Mouse (Mus musculus): ENCODE measurements around the gene Mapk3. TPM values are rescaled to one million over a fixed set of nuclear protein-coding genes. Genes with fewer than 3 reads are reported as not detected.

Mapk3 gene
- 116 and 131 TPM in 2 replicates for polyA plus RNA-seq (2012; ENCODE audit: low replicate concordance)

GRCm38 (mm10) chr7:126759050-126759671 lies at the start of gene Mapk3:
Gene Mapk3 (plus strand): TSS chr7:126759601.

GRCm38 (mm10) chr7:126766201-126766600 lies 6.8 kb downstream of the Mapk3 start, which contains the start of gene Gdpd3:
Gene Gdpd3 (plus strand): TSS chr7:126766334.

GRCm38 (mm10) chr7:126776598-126777057 lies 17.2 kb downstream of the Mapk3 start, which contains the start of gene Ypel3:
Gene Ypel3 (plus strand): TSS chr7:126776955.

GRCm38 (mm10) chr7:126780971-126781635 lies 21.7 kb downstream of the Mapk3 start, which contains the start of gene Tbx6:
Gene Tbx6 (plus strand): TSS chr7:126781483.

GRCm38 (mm10) chr7:126791851-126792720 lies 32.7 kb downstream of the Mapk3 start, which contains the start of gene Ppp4c:
Gene Ppp4c (minus strand): TSS chr7:126792496.

GRCm38 (mm10) chr7:126797411-126798126 lies 38.2 kb downstream of the Mapk3 start, which contains the start of gene Fam57b:
Gene Fam57b (plus strand): TSS chr7:126797668.

Other genes with a start within 250 kb of the Mapk3 start
- gene Eif3c, start 193.2 kb upstream of the Mapk3 start, polyA plus RNA-seq (2012; ENCODE audit: low replicate concordance), result 43.4 and 50.0 TPM in 2 replicates
- gene Apobr, start 174.7 kb upstream of the Mapk3 start, polyA plus RNA-seq (2012; ENCODE audit: low replicate concordance), result 69.9 and 145 TPM in 2 replicates
- 26.8 and 44.7 TPM in 2 replicates for gene Cln3, start 173.8 kb upstream of the Mapk3 start, polyA plus RNA-seq (2012; ENCODE audit: low replicate concordance)
- gene Il27, start 164.7 kb upstream of the Mapk3 start, polyA plus RNA-seq (2012; ENCODE audit: low replicate concordance), result 1.3 TPM in 2 replicates
- gene Nupr1, start 128.7 kb upstream of the Mapk3 start, polyA plus RNA-seq (2012; ENCODE audit: low replicate concordance), result 4.9 and 6.8 TPM in 2 replicates
- gene Sgf29, start 110.3 kb upstream of the Mapk3 start, polyA plus RNA-seq (2012; ENCODE audit: low replicate concordance), result 27.1 and 73.0 TPM in 2 replicates
- 0.25 and 2.0 TPM in 2 replicates for gene Sult1a1, start 83.2 kb upstream of the Mapk3 start, polyA plus RNA-seq (2012; ENCODE audit: low replicate concordance)
- 85.0 and 156 TPM in 2 replicates for gene Bola2, start 64.2 kb upstream of the Mapk3 start, polyA plus RNA-seq (2012; ENCODE audit: low replicate concordance)
- gene Slx1b, start 63.8 kb upstream of the Mapk3 start, polyA plus RNA-seq (2012; ENCODE audit: low replicate concordance), result 3.1 and 7.3 TPM in 2 replicates
- 2,019 and 2,208 TPM in 2 replicates for gene Coro1a, start 51.8 kb upstream of the Mapk3 start, polyA plus RNA-seq (2012; ENCODE audit: low replicate concordance)
- gene Gdpd3, start 6.7 kb downstream of the Mapk3 start, polyA plus RNA-seq (2012; ENCODE audit: low replicate concordance), result 2.9 and 4.6 TPM in 2 replicates
- gene Ypel3, start 17.4 kb downstream of the Mapk3 start, polyA plus RNA-seq (2012; ENCODE audit: low replicate concordance), result 614 and 1,558 TPM in 2 replicates
- 20.6 and 32.8 TPM in 2 replicates for gene Tbx6, start 21.9 kb downstream of the Mapk3 start, polyA plus RNA-seq (2012; ENCODE audit: low replicate concordance)
- gene Ppp4c, start 32.9 kb downstream of the Mapk3 start, polyA plus RNA-seq (2012; ENCODE audit: low replicate concordance), result 144 and 186 TPM in 2 replicates
- 0.18 TPM in 1 of 2 replicates, not detected in the other for gene Fam57b, start 38.1 kb downstream of the Mapk3 start, polyA plus RNA-seq (2012; ENCODE audit: low replicate concordance)
- gene 4930451I11Rik, start 72.0 kb downstream of the Mapk3 start, polyA plus RNA-seq (2012; ENCODE audit: low replicate concordance), result not detected in 2 replicates
- gene Doc2a, start 87.8 kb downstream of the Mapk3 start, polyA plus RNA-seq (2012; ENCODE audit: low replicate concordance), result not detected in 2 replicates
- gene Hirip3, start 102.4 kb downstream of the Mapk3 start, polyA plus RNA-seq (2012; ENCODE audit: low replicate concordance), result 46.3 and 48.6 TPM in 2 replicates
- 411 and 521 TPM in 2 replicates for gene Ino80e, start 102.8 kb downstream of the Mapk3 start, polyA plus RNA-seq (2012; ENCODE audit: low replicate concordance)
- gene Taok2, start 125.1 kb downstream of the Mapk3 start, polyA plus RNA-seq (2012; ENCODE audit: low replicate concordance), result 190 and 438 TPM in 2 replicates
- gene Tmem219, start 163.3 kb downstream of the Mapk3 start, polyA plus RNA-seq (2012; ENCODE audit: low replicate concordance), result 94.2 and 130 TPM in 2 replicates
- 30.5 and 84.4 TPM in 2 replicates for gene Kctd13, start 169.3 kb downstream of the Mapk3 start, polyA plus RNA-seq (2012; ENCODE audit: low replicate concordance)
- gene Asphd1, start 190.0 kb downstream of the Mapk3 start, polyA plus RNA-seq (2012; ENCODE audit: low replicate concordance), result not detected in 2 replicates
- 2.3 and 3.7 TPM in 2 replicates for gene Sez6l2, start 191.0 kb downstream of the Mapk3 start, polyA plus RNA-seq (2012; ENCODE audit: low replicate concordance)
- gene Cdipt, start 216.3 kb downstream of the Mapk3 start, polyA plus RNA-seq (2012; ENCODE audit: low replicate concordance), result 122 and 191 TPM in 2 replicates
- gene Cdiptos, start 216.5 kb downstream of the Mapk3 start, polyA plus RNA-seq (2012; ENCODE audit: low replicate concordance), result 0.29 and 0.57 TPM in 2 replicates

Data from hematopoietic multipotent progenitor cell, adult 10-12 weeks (in vitro differentiated cells).